8 mouse cellular contexts compared by ENCODE assay signal in the genomic region with DNA sequence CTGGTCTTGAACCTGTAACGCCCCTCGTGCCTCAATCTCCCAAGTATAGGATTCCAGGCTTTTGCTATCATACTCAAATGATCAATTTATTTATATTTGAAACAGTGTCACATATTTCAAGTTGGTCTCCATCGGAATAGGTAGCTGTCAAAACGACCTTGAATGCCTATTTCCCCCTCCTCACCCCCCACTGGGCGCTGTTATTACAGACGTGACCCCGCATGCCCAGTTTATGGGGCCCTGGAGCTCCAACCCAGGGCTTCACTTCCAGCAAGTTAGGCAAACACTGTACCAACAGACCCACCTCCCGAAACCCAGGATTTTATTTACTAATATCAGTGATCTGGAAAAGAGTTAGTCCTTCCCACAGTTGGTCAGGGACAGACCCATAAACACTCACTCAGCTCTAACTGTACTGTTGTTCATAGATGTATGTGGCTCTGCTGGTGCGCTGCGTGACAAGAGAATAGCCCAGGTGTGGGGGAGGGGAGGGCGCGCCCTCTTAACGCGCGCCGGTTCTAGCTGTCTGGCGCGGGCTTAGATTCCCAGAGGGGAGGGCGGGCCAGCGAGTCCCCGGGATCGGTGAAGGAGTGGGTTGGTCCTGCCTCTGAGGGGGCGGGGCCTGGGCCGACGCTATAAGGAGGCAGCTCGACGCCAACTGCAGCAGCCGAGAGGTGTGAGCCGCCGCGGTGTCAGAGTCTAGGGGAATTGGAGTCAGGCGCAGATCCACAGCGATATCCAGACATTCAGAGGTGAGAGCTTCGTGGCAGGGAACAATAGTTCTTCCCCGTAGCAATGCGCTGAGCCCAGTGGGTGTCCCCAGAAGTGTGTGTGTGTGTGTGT. TPM values are rescaled to one million over a fixed set of nuclear protein-coding genes. Genes with fewer than 3 reads are reported as not detected.
DNase-seq lines count a peak whose midpoint lies in the region; ATAC-seq and TF ChIP-seq lines count a peak whose summit lies in the region.

No protein-coding gene starts in this region.

- H3K4me2 ChIP-seq in intestine, postnatal 0 days (replicated peaks; ENCODE audit: low read depth): peak overlapping the region; percentile 84
- H3K4me2 ChIP-seq in midbrain, embryonic 12.5 days (replicated peaks): peak overlapping the region; percentile 78

- H3K27me3 ChIP-seq in intestine, postnatal 0 days (replicated peaks; ENCODE audit: control insufficient read depth, insufficient read depth, low read length): no peaks in the 10 kb centered on the region
- H3K27me3 ChIP-seq in limb, embryonic 10.5 days (ENCODE audit: low read depth, poor library complexity, severe bottlenecking): peaks cover 57% of the 10 kb centered on the region
- peaks cover 62% of the 10 kb centered on the region for H3K27me3 ChIP-seq in midbrain, embryonic 12.5 days
- no peaks in the 10 kb centered on the region for H3K27me3 ChIP-seq in small intestine, adult 2 months (ENCODE audit: control insufficient read depth, insufficient read depth, low read length)

- H3K4me1 ChIP-seq in intestine, postnatal 0 days (replicated peaks; ENCODE audit: control insufficient read depth, insufficient read depth, low read length): no peaks in the 10 kb centered on the region
- H3K4me1 ChIP-seq in limb, embryonic 10.5 days: peaks cover 27% of the 10 kb centered on the region
- peaks cover 22% of the 10 kb centered on the region for H3K4me1 ChIP-seq in midbrain, embryonic 12.5 days
- H3K4me1 ChIP-seq in small intestine, adult 2 months (ENCODE audit: control insufficient read depth, insufficient read depth, insufficient read length, low read length): peaks cover 2% of the 10 kb centered on the region

- peak overlapping the region; percentile 65 for H3K4me3 ChIP-seq in intestine, postnatal 0 days (ENCODE audit: low read depth, low read length)
- H3K4me3 ChIP-seq in limb, embryonic 10.5 days: peak overlapping the region; percentile 57
- H3K4me3 ChIP-seq in midbrain, embryonic 12.5 days: peak overlapping the region; percentile 55
- H3K4me3 ChIP-seq in small intestine, adult 2 months (ENCODE audit: low read depth, low read length): peak overlapping the region; percentile 76

- peak; percentile 65 for DNase-seq in layer of hippocampus, adult 11-12 months (ENCODE audit: low spot score)
- DNase-seq in layer of hippocampus, adult 9-10 months (ENCODE audit: low spot score): no peak
- peak; percentile 84 for DNase-seq in embryo, embryonic 9.5 days (ENCODE audit: extremely low spot score)
- peak; percentile 61 to 84 for DNase-seq in gastrocnemius, postnatal 4 days (ENCODE audit: low spot score in 2 of 2)
- peak; percentile 84 for DNase-seq in limb, embryonic 10.5 days (ENCODE audit: low spot score)

- H3K27ac ChIP-seq in intestine, postnatal 0 days (ENCODE audit: low read depth, low read length): peak overlapping the region; percentile 89
- 0 out of 2 replicates have a peak overlapping the region, but pooled peaks have one; percentile 82 for H3K27ac ChIP-seq in limb, embryonic 10.5 days
- H3K27ac ChIP-seq in midbrain, embryonic 12.5 days (replicated peaks): no peak overlapping the region
- peak overlapping the region; percentile 93 for H3K27ac ChIP-seq in small intestine, adult 2 months (ENCODE audit: insufficient read depth, low read depth, low read length)

- H3K9ac ChIP-seq in intestine, postnatal 0 days (ENCODE audit: low read depth, low read length): peak overlapping the region; percentile 70
- H3K9ac ChIP-seq in midbrain, embryonic 12.5 days (replicated peaks): peak overlapping the region; percentile 56

- ATAC-seq in intestine, postnatal 0 days: peak; percentile 79
- peak; percentile 85 for ATAC-seq in midbrain, embryonic 12.5 days (ENCODE audit: low FRiP score, low read depth)

- 6% methylated on average over 36 of the region's 36 CpGs for WGBS in intestine, postnatal 0 days
- 8% methylated on average over 36 of the region's 36 CpGs for WGBS in limb, embryonic 10.5 days
- 8% methylated on average over 36 of the region's 36 CpGs for WGBS in midbrain, embryonic 12.5 days
- WGBS in small intestine, adult 2 months: 8% methylated on average over 36 of the region's 36 CpGs

- TF ChIP-seq POLR2A in small intestine, adult 2 months (IDR thresholded peaks at IDR 0.05; ENCODE audit: low read depth, low read length): peak; percentile 100

- no peaks in the 10 kb centered on the region for H3K9me3 ChIP-seq in intestine, postnatal 0 days (ENCODE audit: control insufficient read depth)
- H3K9me3 ChIP-seq in limb, embryonic 10.5 days (replicated peaks): no peaks in the 10 kb centered on the region
- no peaks in the 10 kb centered on the region for H3K9me3 ChIP-seq in midbrain, embryonic 12.5 days

- peaks cover 3% of the 10 kb centered on the region; the same call in 1 of the 2 replicates for H3K36me3 ChIP-seq in intestine, postnatal 0 days (ENCODE audit: control insufficient read depth, insufficient read depth)
- 0 out of 2 replicates have a peak, but pooled peaks cover 2% of the 10 kb centered on the region for H3K36me3 ChIP-seq in limb, embryonic 10.5 days
- no peaks in the 10 kb centered on the region for H3K36me3 ChIP-seq in midbrain, embryonic 12.5 days
- H3K36me3 ChIP-seq in small intestine, adult 2 months (ENCODE audit: control insufficient read depth, insufficient read depth, low read length): peaks cover 5% of the 10 kb centered on the region

- TF ChIP-seq CTCF in intestine, postnatal 0 days (IDR thresholded peaks at IDR 0.05; ENCODE audit: low read depth): no peak
- no peak for TF ChIP-seq CTCF in small intestine, adult 2 months (IDR thresholded peaks at IDR 0.05; ENCODE audit: extremely low read depth, insufficient read length, insufficient replicate concordance, low read depth, low read length)

RNA-seq across cellular contexts. Expression of a gene that starts 2.6 kb away (rescaled TPM):
- 100 to 1,000 TPM; 138 to 142 TPM for total RNA-seq in gastrocnemius, postnatal 4 days (2021)
- polyA plus RNA-seq in intestine, postnatal 0 days (2015; fragmentation: Nextera tagmentation; extraction: Ambion mirVana): 74.9 and 88.3 TPM in 2 replicates
- polyA plus RNA-seq in limb, embryonic 10.5 days (2016; fragmentation: Nextera tagmentation; extraction: Ambion mirVana): 22.2 and 28.8 TPM in 2 replicates
- 23.5 and 24.8 TPM in 2 replicates for polyA plus RNA-seq in midbrain, embryonic 12.5 days (2016; fragmentation: Nextera tagmentation; extraction: Ambion mirVana)
- 85.1 and 293 TPM in 2 replicates for polyA plus RNA-seq in small intestine, adult 2 months (2012; rRNA removed)

RNA-seq across cellular contexts. Expression of a gene that starts 20.6 kb away (rescaled TPM):
- total RNA-seq in gastrocnemius, postnatal 4 days (2021): 1 to 10 TPM; 1.8 to 2.3 TPM
- 0.20 TPM in 2 replicates for polyA plus RNA-seq in intestine, postnatal 0 days (2015; fragmentation: Nextera tagmentation; extraction: Ambion mirVana)
- 0.11 and 0.26 TPM in 2 replicates for polyA plus RNA-seq in limb, embryonic 10.5 days (2016; fragmentation: Nextera tagmentation; extraction: Ambion mirVana)
- polyA plus RNA-seq in midbrain, embryonic 12.5 days (2016; fragmentation: Nextera tagmentation; extraction: Ambion mirVana): 0.29 TPM in 1 of 2 replicates, not detected in the other
- 0.37 and 2.5 TPM in 2 replicates for polyA plus RNA-seq in small intestine, adult 2 months (2012; rRNA removed)
